Mouse (Mus musculus): ENCODE measurements around the gene Cables2. TPM values are rescaled to one million over a fixed set of nuclear protein-coding genes. Genes with fewer than 3 reads are reported as not detected.
A peak's percentile ranks its signal among the peaks of the same experiment; 100 is the strongest.

The Cables2 gene
- polyA plus RNA-seq, 1 experiment from 2014 or later, result 12.1 TPM

DNA sequence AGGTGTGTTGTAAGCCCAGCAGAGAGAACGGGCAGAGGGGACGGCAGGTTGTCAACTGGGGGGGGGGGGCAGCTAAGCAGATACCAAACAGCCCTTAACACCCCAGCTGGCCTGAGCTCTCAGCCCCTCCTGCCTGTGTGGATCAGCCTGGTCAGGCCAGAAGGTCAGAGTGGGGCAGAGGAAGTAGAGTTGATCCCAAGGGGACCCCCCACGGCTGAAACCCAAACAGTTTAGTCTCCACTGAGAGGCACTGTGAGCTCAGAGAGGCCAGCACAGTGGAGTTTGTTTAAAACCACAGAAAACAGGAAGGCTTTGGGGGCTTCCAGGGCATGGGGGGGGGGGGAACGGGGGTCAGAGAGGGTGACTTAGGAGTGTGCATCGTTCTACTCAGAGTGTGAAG, 56.4 kb downstream of the Cables2 start:
- no peak for DNase-seq (ENCODE audit: low spot score)
- Histone ChIP-seq H3K4me1 (peaks cover 49% of the 10 kb centered on the region), H3K4me3 (no peak overlapping the region), H3K36me3 (0 out of 2 replicates have a peak, but pooled peaks cover 2% of the 10 kb centered on the region), H3K27me3 (ENCODE audit: low read depth, poor library complexity, severe bottlenecking) (0 out of 2 replicates have a peak, but pooled peaks cover 7% of the 10 kb centered on the region), H3K27ac (replicated peaks) (no peak overlapping the region), H3K9me3 (replicated peaks) (no peaks in the 10 kb centered on the region)
- 57% methylated on average over 5 of the region's 5 CpGs for WGBS

DNA sequence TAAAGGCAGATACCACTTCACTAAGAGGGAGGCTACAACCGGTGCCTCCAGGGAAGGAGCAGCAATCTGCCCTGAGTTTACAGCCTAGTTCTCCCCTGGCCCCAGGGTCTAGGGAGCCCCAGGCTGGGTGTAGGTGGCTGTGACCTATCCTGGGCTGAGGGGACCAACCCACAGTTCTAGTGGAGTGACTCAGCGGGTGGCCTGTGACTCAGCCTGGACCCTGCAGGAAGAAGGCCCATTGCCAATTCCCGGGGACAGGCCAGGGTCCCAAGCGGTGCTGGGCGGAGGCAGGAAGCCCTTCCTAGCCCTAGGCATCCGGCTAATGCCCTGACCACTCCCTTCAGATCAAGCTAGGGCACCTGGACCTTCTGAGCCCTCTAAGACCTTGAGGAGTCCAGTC, 57.3 kb downstream of the Cables2 start:
- Histone ChIP-seq H3K4me3 (no peak overlapping the region), H3K9me3 (replicated peaks) (no peaks in the 10 kb centered on the region), H3K27me3 (ENCODE audit: low read depth, poor library complexity, severe bottlenecking) (0 out of 2 replicates have a peak, but pooled peaks cover 7% of the 10 kb centered on the region), H3K27ac (replicated peaks) (no peak overlapping the region), H3K4me1 (peaks cover 47% of the 10 kb centered on the region), H3K36me3 (0 out of 2 replicates have a peak, but pooled peaks cover under 1% of the 10 kb centered on the region)
- WGBS, result 81% methylated on average over 6 of the region's 6 CpGs
- DNase-seq (ENCODE audit: low spot score), result no peak

DNA sequence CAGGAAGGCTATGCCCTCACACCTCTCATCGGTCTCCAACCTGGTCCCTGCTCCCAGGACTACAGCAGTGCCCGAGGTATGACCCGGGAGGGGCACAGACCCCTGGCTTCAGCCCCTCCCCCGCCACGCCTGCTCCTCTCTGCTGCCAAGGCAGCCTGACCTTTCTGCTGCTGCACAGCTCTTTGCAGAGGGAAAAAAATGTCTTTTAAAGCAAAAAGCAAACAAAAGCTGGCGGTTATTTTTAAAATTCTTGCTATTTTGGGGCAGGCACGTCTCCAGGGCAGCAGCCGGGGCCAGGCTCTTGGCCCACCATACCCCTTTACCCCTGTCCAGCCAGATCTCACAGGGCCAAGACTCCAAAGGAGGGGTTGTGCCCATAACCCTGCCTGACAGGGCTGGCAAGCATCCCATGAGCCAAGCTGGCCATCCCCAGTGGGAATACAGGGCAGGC, 58.3 kb downstream of the Cables2 start:
- no peaks in the 10 kb centered on the region for H3K36me3 ChIP-seq
- H3K4me3 ChIP-seq, result no peak overlapping the region
- H3K4me1 ChIP-seq, result peaks cover 47% of the 10 kb centered on the region
- no peaks in the 10 kb centered on the region for H3K9me3 ChIP-seq (replicated peaks)
- no peak for DNase-seq (ENCODE audit: low spot score)
- H3K27ac ChIP-seq (replicated peaks), result peak overlapping the region; percentile 35
- H3K27me3 ChIP-seq (ENCODE audit: low read depth, poor library complexity, severe bottlenecking), result 0 out of 2 replicates have a peak, but pooled peaks cover 3% of the 10 kb centered on the region
- WGBS, result 84% methylated on average over 8 of the region's 8 CpGs

DNA sequence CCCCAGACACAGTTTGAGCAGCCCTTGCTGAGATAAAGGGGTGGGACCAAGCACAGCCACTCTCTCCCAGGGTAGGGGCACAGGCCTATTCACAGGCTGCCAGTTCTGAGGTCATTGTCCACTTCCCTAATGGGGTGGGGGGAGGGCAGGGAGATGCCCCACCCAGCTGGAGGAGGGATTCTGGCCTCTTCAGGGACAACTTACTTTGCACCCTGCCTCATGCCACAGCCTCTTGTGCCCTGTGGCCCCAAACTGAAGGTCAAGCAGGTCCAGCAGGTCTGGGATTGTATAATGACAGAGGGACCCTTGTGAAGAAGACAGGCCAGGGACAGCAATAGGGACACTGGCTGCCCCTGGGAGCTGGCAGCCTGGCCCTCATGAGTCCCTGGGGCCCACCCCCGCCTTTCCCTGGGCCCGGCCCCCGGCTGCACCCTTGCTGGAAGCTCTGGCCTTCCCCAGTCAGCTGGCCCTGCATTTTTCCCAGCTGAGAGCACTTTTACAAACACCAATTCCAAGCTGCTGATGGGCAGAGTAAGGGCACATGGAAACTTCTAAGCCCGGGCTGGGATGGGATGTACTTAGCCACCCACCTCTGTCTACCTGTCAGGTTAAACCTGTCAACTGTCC, 58.8 kb downstream of the Cables2 start:
- peaks cover 44% of the 10 kb centered on the region for H3K4me1 ChIP-seq
- no peaks in the 10 kb centered on the region for H3K27me3 ChIP-seq (ENCODE audit: low read depth, poor library complexity, severe bottlenecking)
- no peaks in the 10 kb centered on the region for H3K36me3 ChIP-seq
- H3K4me3 ChIP-seq, result no peak overlapping the region
- 90% methylated on average over 4 of the region's 4 CpGs for WGBS
- no peak for DNase-seq (ENCODE audit: low spot score)
- 0 out of 2 replicates have a peak overlapping the region, but pooled peaks have one; percentile 9 for H3K27ac ChIP-seq (replicated peaks)
- no peaks in the 10 kb centered on the region for H3K9me3 ChIP-seq (replicated peaks)

DNA sequence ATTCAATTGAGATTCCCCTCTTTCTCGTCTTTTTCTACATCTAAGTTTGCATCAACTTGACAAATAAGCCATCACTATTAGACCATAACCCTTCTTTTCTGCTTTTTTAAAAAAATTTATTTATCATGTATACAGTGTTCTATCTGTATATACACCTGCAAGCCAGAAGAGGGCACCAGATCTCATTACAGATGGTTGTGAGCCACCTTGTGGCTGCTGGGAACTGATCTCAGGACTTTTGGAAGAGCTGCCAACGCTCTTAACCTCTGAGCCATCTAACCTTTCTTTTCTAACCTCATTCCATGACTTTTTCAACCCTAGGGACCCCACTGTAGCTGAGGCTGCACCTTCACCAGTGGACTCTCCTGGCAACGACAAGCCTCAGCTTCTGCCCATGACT, 61.0 kb downstream of the Cables2 start:
- Histone ChIP-seq H3K9me3 (replicated peaks) (no peaks in the 10 kb centered on the region), H3K27me3 (ENCODE audit: low read depth, poor library complexity, severe bottlenecking) (no peaks in the 10 kb centered on the region), H3K4me3 (no peak overlapping the region), H3K4me1 (peaks cover 23% of the 10 kb centered on the region), H3K36me3 (no peaks in the 10 kb centered on the region), H3K27ac (replicated peaks) (no peak overlapping the region)
- no peak for DNase-seq (ENCODE audit: low spot score)
- WGBS, result 92% methylated on average over 3 of the region's 3 CpGs

DNA sequence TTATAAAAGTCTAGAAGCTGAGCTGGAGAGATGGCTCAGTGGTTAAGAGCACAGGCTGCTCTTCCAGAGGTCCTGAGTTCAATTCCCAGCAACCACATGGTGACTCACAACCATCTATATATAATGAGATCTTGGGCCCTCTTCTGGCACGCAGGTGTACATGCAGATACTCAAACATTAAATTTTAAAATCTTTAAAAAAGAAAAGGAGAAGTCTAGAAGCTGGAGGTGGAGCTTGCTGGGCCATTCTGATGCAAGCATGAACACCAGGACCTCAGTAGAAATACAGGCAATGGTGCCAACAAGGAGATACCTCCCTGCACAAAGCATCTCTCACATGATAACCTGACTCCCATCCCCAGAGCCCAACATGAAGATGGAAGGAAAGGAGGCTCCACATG, 64.3 kb downstream of the Cables2 start:
- H3K36me3 ChIP-seq, result peaks cover 7% of the 10 kb centered on the region; the same call in 1 of the 2 replicates
- H3K27me3 ChIP-seq (ENCODE audit: low read depth, poor library complexity, severe bottlenecking), result no peaks in the 10 kb centered on the region
- H3K9me3 ChIP-seq (replicated peaks), result no peaks in the 10 kb centered on the region
- WGBS, result 85% methylated on average over 1 of the region's 1 CpGs
- H3K27ac ChIP-seq (replicated peaks), result no peak overlapping the region
- H3K4me3 ChIP-seq, result no peak overlapping the region
- no peak for DNase-seq (ENCODE audit: low spot score)
- peaks cover 4% of the 10 kb centered on the region; the same call in 1 of the 2 replicates for H3K4me1 ChIP-seq

Small RNAs within 50 kb of the gene (microRNA-seq; reads per million reads assigned to microRNA genes)
- gene Mir3091, result 3.0 reads per million, percentile 2 among the genes with 10 or more reads in this experiment

Other genes starting within 250 kb of the Cables2 start
- 9.4 and 10.4 TPM in 2 replicates for gene Lsm14b, start 248.5 kb downstream of the Cables2 start, polyA plus RNA-seq (2016; fragmentation: Nextera tagmentation; extraction: Ambion mirVana)
- gene Psma7, start 231.1 kb downstream of the Cables2 start, polyA plus RNA-seq (2016; fragmentation: Nextera tagmentation; extraction: Ambion mirVana), result 784 and 855 TPM in 2 replicates
- 8.6 and 14.6 TPM in 2 replicates for gene Ss18l1, start 231.0 kb downstream of the Cables2 start, polyA plus RNA-seq (2016; fragmentation: Nextera tagmentation; extraction: Ambion mirVana)
- 33.2 and 37.9 TPM in 2 replicates for gene Mtg2, start 202.9 kb downstream of the Cables2 start, polyA plus RNA-seq (2016; fragmentation: Nextera tagmentation; extraction: Ambion mirVana)
- gene Hrh3, start 169.0 kb downstream of the Cables2 start, polyA plus RNA-seq (2016; fragmentation: Nextera tagmentation; extraction: Ambion mirVana), result 1.2 and 2.7 TPM in 2 replicates
- 30.5 and 43.3 TPM in 2 replicates for gene Osbpl2, start 154.2 kb downstream of the Cables2 start, polyA plus RNA-seq (2016; fragmentation: Nextera tagmentation; extraction: Ambion mirVana)
- gene Adrm1, start 102.0 kb downstream of the Cables2 start, polyA plus RNA-seq (2016; fragmentation: Nextera tagmentation; extraction: Ambion mirVana), result 270 and 277 TPM in 2 replicates
- gene Lama5, start 47.6 kb downstream of the Cables2 start, polyA plus RNA-seq (2016; fragmentation: Nextera tagmentation; extraction: Ambion mirVana), result 5.3 and 6.4 TPM in 2 replicates
- 409 and 515 TPM in 2 replicates for gene Rps21, start 16.1 kb downstream of the Cables2 start, polyA plus RNA-seq (2016; fragmentation: Nextera tagmentation; extraction: Ambion mirVana)
- 0.11 TPM in 1 of 2 replicates, not detected in the other for gene Rbbp8nl, start 16.4 kb upstream of the Cables2 start, polyA plus RNA-seq (2016; fragmentation: Nextera tagmentation; extraction: Ambion mirVana)
- 0.04 and 0.10 TPM in 2 replicates for gene Gata5, start 61.2 kb upstream of the Cables2 start, polyA plus RNA-seq (2016; fragmentation: Nextera tagmentation; extraction: Ambion mirVana)
- 5.3 and 6.7 TPM in 2 replicates for gene Slco4a1, start 182.7 kb upstream of the Cables2 start, polyA plus RNA-seq (2016; fragmentation: Nextera tagmentation; extraction: Ambion mirVana)
- gene Ntsr1, start 226.5 kb upstream of the Cables2 start, polyA plus RNA-seq (2016; fragmentation: Nextera tagmentation; extraction: Ambion mirVana), result 0.10 and 0.24 TPM in 2 replicates

Data from midbrain, embryonic 10.5 days (tissue).